Mouse (Mus musculus) bone marrow, adult 2 months (tissue): Measurements from ENCODE around the gene Ssb.

Experiments
- CTCF ChIP-seq: fragments of 200-500 bp; IDR thresholded peaks from 2 replicates; pipeline ENCODE4 v1.5.1; 2011; ENCODE audit warnings: low read length, control low read depth; ENCODE audit not compliant: control insufficient read depth, insufficient read depth
- POLR2A ChIP-seq: fragments of 200-500 bp; IDR thresholded peaks from 2 replicates; pipeline ENCODE4 v1.6.1; 2011; ENCODE audit warnings: low read depth, mild to moderate bottlenecking, control low read depth, low read length, borderline replicate concordance; ENCODE audit not compliant: control insufficient read depth

GRCm38 (mm10) chr2:69912801-69913200 is 51.4 kb downstream of the Ssb start:
- TF ChIP-seq POLR2A = no peak
- no peak for TF ChIP-seq CTCF
